Mouse (Mus musculus) liver, adult (tissue): ENCODE measurements around the gene Olfr1463.

Source experiments
- GATA4 ChIP-seq: IDR thresholded peaks from 2 replicates; pipeline ENCODE4 v1.6.1; 2014; ENCODE audit warnings: mild to moderate bottlenecking, low read length; ENCODE audit not compliant: insufficient replicate concordance

Olfr1463 gene

DNA sequence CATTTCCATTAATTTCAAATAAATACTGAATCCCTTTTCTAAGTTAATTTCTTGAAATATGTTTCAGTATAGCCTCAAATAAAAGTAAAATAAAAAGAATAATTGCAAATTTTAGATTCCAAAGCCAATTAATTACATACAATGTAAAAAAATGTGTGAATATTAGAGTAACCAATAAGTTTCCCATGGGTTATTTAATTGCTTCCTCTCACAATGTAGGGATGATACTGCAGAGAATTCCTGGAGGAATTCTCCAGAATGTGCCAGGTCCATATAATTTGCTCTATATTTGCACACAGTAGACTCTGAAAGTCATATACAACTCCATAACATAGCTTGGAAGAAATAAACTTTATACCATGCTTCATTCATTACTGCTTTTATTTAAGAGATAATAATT is at the start of gene Olfr1463:
TSS of gene Olfr1463 (plus strand) at position 301 of the 400 bp plus-strand sequence.
- no peak for TF ChIP-seq GATA4

DNA sequence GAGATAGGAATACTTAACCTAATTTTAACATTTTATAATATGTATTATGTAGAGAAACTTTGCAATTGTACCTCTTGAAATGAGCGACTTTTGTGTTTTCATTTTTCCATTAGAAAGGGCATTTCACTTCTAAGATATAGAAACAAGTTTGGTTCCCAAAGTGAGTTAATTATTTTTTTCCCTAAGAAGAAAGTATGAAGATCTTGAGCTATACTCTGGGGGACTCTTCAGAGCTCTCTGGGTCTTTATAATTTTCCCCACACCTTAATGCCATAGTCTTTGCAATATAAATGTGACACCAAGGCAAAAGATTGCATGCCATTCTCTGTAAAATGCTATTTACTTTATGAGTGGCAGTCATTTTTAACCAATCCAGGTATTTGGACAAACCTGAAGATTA is 45.7 kb upstream of the Olfr1463 start, which contains the start of gene Olfr1462:
TSS of gene Olfr1462 (plus strand) at position 301 of the 400 bp plus-strand sequence.
- no peak for TF ChIP-seq GATA4

DNA sequence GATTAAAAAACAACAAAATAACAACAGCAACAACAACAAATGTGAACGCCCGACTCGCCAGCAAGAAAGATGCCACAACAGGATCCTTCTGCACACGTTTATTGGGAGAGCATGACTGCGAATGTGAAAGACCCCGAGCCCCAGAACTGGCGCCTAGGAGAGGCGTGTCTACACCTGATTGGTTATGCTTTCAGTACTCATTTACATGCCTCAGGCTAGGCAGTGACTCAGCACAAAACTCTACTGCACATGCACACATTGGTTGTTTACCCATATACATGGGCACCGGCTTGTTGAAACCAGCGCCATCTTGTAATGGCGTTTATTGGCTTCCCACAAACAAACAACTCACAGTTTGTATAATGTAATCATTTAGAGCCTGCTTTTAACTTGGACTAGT is 9.5 kb upstream of the Olfr1463 start:
- no peak for TF ChIP-seq GATA4
